Mouse (Mus musculus) megakaryocyte-erythroid progenitor cell, adult 5-6 weeks (primary cell): ENCODE results near the gene Degs2. TPM values are rescaled to one million over a fixed set of nuclear protein-coding genes. Genes with fewer than 3 reads are reported as not detected.

ENCODE experiments used
- ATAC-seq: replicated peaks from 2 replicates; pipeline ENCODE4 v1.8.0; 2016; ENCODE audit warnings: mild to moderate bottlenecking, inconsistent platforms; ENCODE audit not compliant: severe bottlenecking, poor library complexity, low FRiP score, low TSS enrichment
- total RNA-seq, 2 experiments: library from RNA; stranded (forward) in 1 of 2; stranded (reverse) in 1 of 2; fragments of 200-1000, 215-1000 nt in 1 of 2; fragments of >200 nt in 1 of 2; fragmentation: Nextera tagmentation in 1 of 2; gene quantifications; 2 replicates each; pipeline ENCODE4 v1.2.3; 2014 to 2017

Gene Degs2
- total RNA-seq (2014; fragmentation: Nextera tagmentation) (not detected in 2 replicates), total RNA-seq (2017) (not detected in 2 replicates)

DNA sequence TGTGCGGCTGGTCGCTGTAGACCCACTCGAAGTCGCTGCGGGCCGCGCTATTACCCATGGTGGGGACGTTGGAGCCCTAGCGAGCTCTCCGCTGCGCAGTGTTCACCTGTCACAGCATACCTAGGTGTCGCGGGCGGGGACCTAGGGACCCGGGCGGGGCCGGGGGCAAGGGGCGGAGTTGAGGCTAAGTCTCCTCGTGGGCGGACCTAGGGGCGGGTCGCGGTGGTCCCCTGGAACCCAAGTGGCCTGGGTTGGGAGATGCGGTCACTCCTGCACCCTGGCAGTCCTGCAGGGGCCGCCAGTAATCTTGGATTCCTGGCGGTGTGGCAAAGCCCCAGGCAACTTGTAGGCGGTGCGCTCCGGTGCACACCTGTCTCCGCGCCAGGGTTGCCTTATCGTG, at the start of gene Degs2:
Degs2 (minus strand) TSS at position 131 of the 400 bp plus-strand sequence.
- no peak for ATAC-seq

DNA sequence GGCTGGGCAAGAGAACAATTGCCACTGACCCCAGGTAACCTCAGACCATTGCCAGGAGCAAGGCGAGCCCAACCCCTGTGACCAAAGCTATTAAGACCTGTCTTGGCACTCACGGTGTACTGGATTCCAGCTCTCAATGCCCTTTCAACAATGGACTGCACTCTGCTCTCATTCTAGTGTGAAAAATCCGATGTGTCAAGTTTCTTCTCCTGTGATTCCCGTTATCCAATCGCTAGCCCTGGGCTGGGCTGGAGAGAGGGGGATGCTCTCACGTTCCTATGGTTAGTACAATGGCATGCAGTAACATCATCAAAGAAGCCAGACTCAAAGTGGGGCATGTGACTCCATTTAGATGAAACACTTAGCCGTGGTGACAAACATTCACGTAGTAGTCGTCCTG, 49.7 kb upstream of the Degs2 start:
- no peak for ATAC-seq

DNA sequence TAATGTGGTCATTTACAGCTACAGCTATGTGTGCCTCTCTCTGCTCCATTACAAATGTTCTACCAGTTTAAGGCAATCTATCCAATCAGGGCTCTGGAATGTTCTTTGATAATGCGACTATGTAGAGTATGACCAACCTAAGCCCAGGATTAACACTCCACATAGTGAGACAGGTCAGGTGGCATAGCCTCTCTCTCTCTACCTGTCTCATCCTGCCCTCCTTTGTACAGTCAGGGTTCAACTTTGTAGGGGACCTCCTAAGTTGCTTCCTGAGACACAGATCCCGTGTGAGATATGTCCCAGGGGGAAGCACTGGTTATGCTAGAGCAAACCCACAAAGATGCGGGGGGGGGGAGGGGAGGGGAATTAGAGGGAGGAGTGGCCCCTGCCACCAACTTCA, 48.1 kb upstream of the Degs2 start:
- no peak for ATAC-seq

- no peak for ATAC-seq
Observed at GRCm38 (mm10) chr12:108749454-108749853, 47.3 kb upstream of the Degs2 start.

- ATAC-seq = no peak
Observed at GRCm38 (mm10) chr12:108749019-108749418, 46.9 kb upstream of the Degs2 start.

DNA sequence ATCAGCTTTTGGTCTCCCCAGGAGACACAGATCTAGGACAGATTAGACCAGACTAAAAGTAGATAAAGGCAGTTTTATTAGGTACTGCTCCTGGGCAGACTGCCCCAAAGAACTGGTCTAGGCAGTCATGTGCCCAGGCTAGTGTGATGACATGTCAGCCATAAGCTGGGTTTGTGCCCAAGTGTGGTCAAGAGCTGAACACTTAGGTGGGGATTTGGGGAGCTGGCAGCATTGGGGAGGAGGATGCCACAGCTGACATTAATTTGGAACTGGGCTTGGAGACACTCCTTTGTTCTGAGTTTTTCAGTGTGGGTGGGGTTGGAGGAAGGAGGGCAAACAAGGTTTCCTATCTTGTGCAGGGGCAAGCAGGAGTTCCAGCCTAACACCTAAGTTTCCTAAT, 43.9 kb upstream of the Degs2 start:
- no peak for ATAC-seq

- no peak for ATAC-seq
Observed at GRCm38 (mm10) chr12:108742241-108742640, 40.1 kb upstream of the Degs2 start.

- ATAC-seq = no peak
Observed at GRCm38 (mm10) chr12:108741472-108741871, 39.4 kb upstream of the Degs2 start.

- ATAC-seq = no peak
Observed at GRCm38 (mm10) chr12:108738745-108739144, 36.6 kb upstream of the Degs2 start.

- no peak for ATAC-seq
Observed at GRCm38 (mm10) chr12:108737838-108738237, 35.7 kb upstream of the Degs2 start.

GRCm38 (mm10) chr12:108734386-108734785, 32.3 kb upstream of the Degs2 start:
- no peak for ATAC-seq

DNA sequence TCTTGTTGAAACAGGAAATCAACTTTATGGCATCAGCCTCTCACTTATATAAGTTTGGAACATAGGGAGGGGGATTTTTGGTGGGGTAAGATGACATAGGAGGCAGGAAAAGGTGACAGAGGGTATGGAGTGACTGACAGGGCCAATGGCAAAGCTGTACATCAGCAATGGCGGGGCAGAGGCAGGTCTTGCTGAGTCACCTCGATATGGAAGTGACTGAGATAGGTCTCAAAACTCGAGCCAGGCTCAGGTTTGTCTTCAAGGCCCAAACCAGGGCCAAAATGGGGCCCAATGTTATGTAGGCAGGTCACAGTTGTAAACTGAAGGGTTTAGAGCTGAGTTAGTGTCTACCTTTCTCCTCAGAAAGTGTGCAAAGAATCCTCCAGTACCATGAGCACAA, 21.7 kb upstream of the Degs2 start:
- no peak for ATAC-seq

- ATAC-seq = no peak
Observed at GRCm38 (mm10) chr12:108722464-108722863, 20.3 kb upstream of the Degs2 start.

DNA sequence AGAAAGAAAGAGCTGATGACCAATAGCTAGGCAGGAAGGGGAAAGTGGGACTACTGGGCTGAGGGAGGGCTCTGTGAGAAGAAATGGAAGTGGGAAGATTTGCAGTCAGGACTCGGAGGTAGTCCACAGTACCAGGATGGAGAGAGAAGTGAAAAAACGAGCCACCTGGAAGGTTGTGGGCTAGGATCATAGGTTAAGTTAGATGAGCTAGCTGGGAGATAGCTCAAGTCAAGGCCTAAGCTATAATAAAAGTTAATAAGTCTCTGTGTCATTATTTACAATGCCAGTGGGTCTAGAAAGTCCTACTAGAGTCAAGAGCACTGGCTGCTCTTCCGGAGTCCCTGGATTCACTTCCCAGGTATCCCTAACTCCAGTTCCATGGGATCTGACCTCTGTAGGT, 16.4 kb upstream of the Degs2 start:
- no peak for ATAC-seq

DNA sequence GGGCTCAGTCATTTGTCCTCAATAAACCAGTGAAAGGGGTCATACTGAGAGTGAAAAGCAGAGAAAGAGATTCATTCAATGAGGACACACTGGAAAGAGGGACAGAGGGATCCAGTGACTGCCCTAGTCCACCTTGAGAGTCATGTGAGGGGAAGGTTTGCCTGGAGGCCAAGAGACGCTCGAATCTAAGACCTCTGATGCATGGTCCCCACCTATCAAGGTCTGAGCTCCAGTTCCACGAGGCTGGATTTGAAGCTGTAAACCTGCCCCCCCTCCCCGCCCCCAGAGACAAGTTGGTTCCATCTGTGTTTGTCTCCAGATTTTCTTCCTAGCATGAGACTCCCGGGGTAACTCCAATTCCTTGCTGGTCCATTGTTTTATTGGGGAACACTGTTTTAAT, 13.7 kb upstream of the Degs2 start:
- ATAC-seq = no peak

DNA sequence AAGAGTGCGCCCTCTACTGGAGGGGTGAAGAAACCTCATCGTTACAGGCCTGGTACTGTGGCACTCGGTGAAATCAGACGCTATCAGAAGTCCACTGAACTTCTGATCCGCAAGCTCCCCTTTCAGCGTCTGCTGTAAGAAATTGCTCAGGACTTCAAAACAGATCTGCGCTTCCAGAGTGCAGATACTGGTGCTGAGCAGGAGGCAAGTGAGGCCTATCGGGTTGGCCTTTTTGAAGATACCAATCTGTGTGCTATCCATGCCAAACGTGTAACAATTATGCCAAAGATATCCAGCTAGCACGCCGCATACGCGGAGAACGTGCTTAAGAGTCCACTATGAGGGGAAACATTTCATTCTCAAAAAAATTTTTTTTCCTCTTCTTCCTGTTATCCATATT, 11.9 kb upstream of the Degs2 start:
- peak; percentile 68; the same call in 1 of the 2 replicates for ATAC-seq

GRCm38 (mm10) chr12:108712481-108712880, 10.4 kb upstream of the Degs2 start:
- no peak for ATAC-seq

- ATAC-seq = no peak
Observed at GRCm38 (mm10) chr12:108710861-108711615, 8.9 kb upstream of the Degs2 start.

DNA sequence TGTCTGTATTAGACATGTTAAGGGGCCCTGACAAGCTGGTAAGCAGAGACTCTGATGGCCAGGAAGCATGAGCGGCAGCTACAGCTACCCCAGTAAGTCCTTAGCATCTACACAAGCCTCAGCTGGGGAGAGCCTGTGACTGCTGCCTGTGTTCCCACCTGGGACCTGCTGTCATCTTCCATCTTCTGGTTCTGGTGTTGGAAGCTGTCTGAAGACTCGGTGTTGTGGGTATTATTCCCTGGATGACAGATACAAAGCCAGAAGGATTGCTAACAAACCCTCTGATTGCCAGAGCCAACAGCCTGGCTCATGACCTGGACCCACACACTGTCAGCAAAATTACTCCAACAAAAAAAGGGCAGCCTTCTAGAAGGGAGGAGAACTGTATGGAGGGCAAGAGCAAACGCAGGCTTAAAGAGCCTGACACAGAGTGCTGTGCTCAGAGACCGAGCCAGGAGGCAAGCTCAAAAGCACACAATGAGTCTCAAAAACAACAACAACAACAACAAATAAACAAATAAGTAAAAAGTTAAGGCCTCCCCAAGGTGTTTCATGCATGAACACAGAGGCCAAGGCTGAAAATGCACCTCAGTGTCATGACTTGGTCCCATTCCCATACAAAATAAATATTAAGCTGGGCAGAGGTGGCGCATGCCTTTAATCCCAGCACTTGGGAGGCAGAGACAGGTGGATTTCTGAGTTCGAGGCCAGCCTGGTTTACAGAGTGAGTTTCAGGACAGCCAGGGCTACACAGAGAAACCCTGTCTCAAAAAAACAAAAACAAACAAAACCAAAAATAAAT, 8.1 kb upstream of the Degs2 start:
- ATAC-seq = no peak

DNA sequence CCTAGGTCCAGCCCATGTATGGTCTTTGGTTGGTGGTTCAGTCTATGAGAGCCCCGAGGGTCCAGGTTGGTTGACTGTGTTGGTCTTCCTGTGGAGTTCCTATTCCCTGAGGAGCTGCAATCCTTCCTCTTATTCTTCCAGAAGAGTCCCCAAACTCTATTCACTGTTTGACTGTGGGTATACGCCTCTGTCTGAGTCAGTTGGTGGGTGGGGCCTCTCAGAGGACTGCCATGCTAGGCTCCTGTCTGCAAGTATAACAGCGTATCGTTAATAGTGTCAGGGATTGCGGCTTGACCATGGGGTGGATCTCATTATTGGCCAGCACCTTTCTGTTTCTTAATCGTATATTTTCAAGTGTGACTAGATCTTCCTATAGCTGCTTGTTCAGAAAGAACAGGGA, 7.3 kb upstream of the Degs2 start:
- ATAC-seq = no peak

GRCm38 (mm10) chr12:108706129-108706528, 4.0 kb upstream of the Degs2 start:
- 0 out of 2 replicates have a peak, but pooled peaks have one; percentile 41 for ATAC-seq
